Mouse (Mus musculus): Measurements from ENCODE around the gene Sun2. TPM values are rescaled to one million over a fixed set of nuclear protein-coding genes. Genes with fewer than 3 reads are reported as not detected.
A peak's percentile ranks its signal among the peaks of the same experiment; 100 is the strongest.

Sun2 gene
- polyA plus RNA-seq, 1 experiment from 2014 or later: 6.9 TPM

GRCm38 (mm10) chr15:79690426-79691022 lies 51.8 kb downstream of the Sun2 start, which contains the start of gene Gtpbp1:
TSS of gene Gtpbp1 (plus strand) at chr15:79690845.
- Histone ChIP-seq H3K9ac (peak within 1 kb of the TSS; percentile 89), H3K4me2 (peak within 1 kb of the TSS; percentile 98), H3K27ac (replicated peaks) (peak within 1 kb of the TSS; percentile 94), H3K36me3 (no peaks in the 10 kb centered on the region), H3K4me1 (replicated peaks) (peaks cover 55% of the 10 kb centered on the region), H3K9me3 (no peaks in the 10 kb centered on the region), H3K4me3 (peak within 1 kb of the TSS; percentile 88), H3K27me3 (no peaks in the 10 kb centered on the region)
- ATAC-seq (ENCODE audit: low read depth): peak; percentile 97
- under 1% methylated on average over 45 of the region's 45 CpGs for WGBS

- Histone ChIP-seq H3K27ac (replicated peaks) (peak overlapping the region; percentile 77), H3K4me1 (replicated peaks) (peaks cover 61% of the 10 kb centered on the region), H3K9me3 (no peaks in the 10 kb centered on the region), H3K27me3 (no peaks in the 10 kb centered on the region), H3K4me3 (peak overlapping the region; percentile 88), H3K36me3 (no peaks in the 10 kb centered on the region), H3K9ac (peak overlapping the region; percentile 53; the same call in 1 of the 2 replicates), H3K4me2 (peak overlapping the region; percentile 63)
- no peak for ATAC-seq (ENCODE audit: low read depth)
- WGBS: 16% methylated on average over 24 of the region's 24 CpGs
Measured at GRCm38 (mm10) chr15:79689662-79690425, 52.5 kb downstream of the Sun2 start.

- ATAC-seq (ENCODE audit: low read depth): no peak
- H3K4me3 ChIP-seq: peak overlapping the region; percentile 93
- no peaks in the 10 kb centered on the region for H3K9me3 ChIP-seq
- no peaks in the 10 kb centered on the region for H3K36me3 ChIP-seq
- H3K4me1 ChIP-seq (replicated peaks): peaks cover 69% of the 10 kb centered on the region
- no peaks in the 10 kb centered on the region for H3K27me3 ChIP-seq
- WGBS: 5% methylated on average over 8 of the region's 8 CpGs
- H3K4me2 ChIP-seq: peak overlapping the region; percentile 87
- peak overlapping the region; percentile 96 for H3K27ac ChIP-seq (replicated peaks)
- peak overlapping the region; percentile 95 for H3K9ac ChIP-seq
Measured at GRCm38 (mm10) chr15:79688268-79688956, 53.9 kb downstream of the Sun2 start.

DNA sequence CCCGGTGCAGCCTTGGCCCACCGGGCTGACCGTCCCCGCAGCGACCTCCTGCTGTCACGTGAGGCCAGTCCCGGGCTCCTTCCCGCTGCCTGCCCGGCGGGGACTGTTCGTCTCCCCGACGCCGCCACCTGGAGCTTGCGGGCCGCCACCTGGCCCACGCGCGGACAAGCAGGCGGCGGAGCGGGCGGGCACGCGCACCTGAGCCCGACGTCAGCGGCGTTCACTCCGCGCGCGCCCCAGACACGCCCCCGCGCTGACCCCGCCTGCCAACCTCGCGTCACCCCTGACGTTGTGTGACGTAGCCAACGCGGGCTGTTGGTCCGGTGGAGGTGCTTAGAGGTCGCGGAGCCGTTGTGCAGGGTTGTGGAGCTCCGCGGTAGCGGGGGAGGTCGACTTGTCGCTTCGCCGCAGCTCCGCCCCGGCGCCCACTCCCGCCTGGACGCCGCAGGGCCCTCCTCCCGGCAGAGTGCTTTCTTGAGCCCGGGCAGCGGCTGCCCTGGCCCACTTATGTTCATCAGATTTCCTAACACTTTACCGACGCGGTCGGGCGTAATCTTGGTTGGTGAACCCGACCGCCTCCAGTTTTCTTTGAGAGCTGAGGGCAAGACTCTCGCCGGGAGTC lies 54.6 kb downstream of the Sun2 start, which contains the start of gene Josd1:
Gene Josd1 (minus strand): TSS at position 274 of the 622 bp plus-strand sequence.
- no peaks in the 10 kb centered on the region for H3K27me3 ChIP-seq
- peak within 1 kb of the TSS; percentile 87 for H3K4me2 ChIP-seq
- WGBS: under 1% methylated on average over 70 of the region's 72 CpGs
- peak; percentile 47 for ATAC-seq (ENCODE audit: low read depth)
- peak within 1 kb of the TSS; percentile 96 for H3K27ac ChIP-seq (replicated peaks)
- H3K36me3 ChIP-seq: 0 out of 2 replicates have a peak, but pooled peaks cover 3% of the 10 kb centered on the region
- H3K4me1 ChIP-seq (replicated peaks): peaks cover 69% of the 10 kb centered on the region
- peak within 1 kb of the TSS; percentile 95 for H3K9ac ChIP-seq
- H3K9me3 ChIP-seq: no peaks in the 10 kb centered on the region
- H3K4me3 ChIP-seq: peak within 1 kb of the TSS; percentile 93

- no peaks in the 10 kb centered on the region for H3K27me3 ChIP-seq
- no peaks in the 10 kb centered on the region for H3K9me3 ChIP-seq
- H3K36me3 ChIP-seq: 0 out of 2 replicates have a peak, but pooled peaks cover 3% of the 10 kb centered on the region
- WGBS: under 1% methylated on average over 33 of the region's 33 CpGs
- no peak for ATAC-seq (ENCODE audit: low read depth)
- H3K4me2 ChIP-seq: peak overlapping the region; percentile 87
- peak overlapping the region; percentile 96 for H3K27ac ChIP-seq (replicated peaks)
- H3K4me3 ChIP-seq: peak overlapping the region; percentile 93
- H3K9ac ChIP-seq: peak overlapping the region; percentile 95
- H3K4me1 ChIP-seq (replicated peaks): peaks cover 69% of the 10 kb centered on the region
Measured at GRCm38 (mm10) chr15:79687175-79687574, 55.2 kb downstream of the Sun2 start.

- H3K9me3 ChIP-seq: no peaks in the 10 kb centered on the region
- ATAC-seq (ENCODE audit: low read depth): no peak
- peaks cover 64% of the 10 kb centered on the region for H3K4me1 ChIP-seq (replicated peaks)
- H3K36me3 ChIP-seq: 0 out of 2 replicates have a peak, but pooled peaks cover 3% of the 10 kb centered on the region
- H3K27me3 ChIP-seq: no peaks in the 10 kb centered on the region
- peak overlapping the region; percentile 87 for H3K4me2 ChIP-seq
- peak overlapping the region; percentile 93 for H3K4me3 ChIP-seq
- H3K27ac ChIP-seq (replicated peaks): no peak overlapping the region
- 18% methylated on average over 15 of the region's 15 CpGs for WGBS
- H3K9ac ChIP-seq: peak overlapping the region; percentile 95
Measured at GRCm38 (mm10) chr15:79686046-79686869, 56.1 kb downstream of the Sun2 start.

GRCm38 (mm10) chr15:79685141-79685641 lies 57.1 kb downstream of the Sun2 start:
- peak overlapping the region; percentile 93 for H3K4me3 ChIP-seq
- 49% methylated on average over 6 of the region's 6 CpGs for WGBS
- H3K27ac ChIP-seq (replicated peaks): no peak overlapping the region
- H3K27me3 ChIP-seq: no peaks in the 10 kb centered on the region
- no peaks in the 10 kb centered on the region for H3K9me3 ChIP-seq
- H3K4me1 ChIP-seq (replicated peaks): peaks cover 69% of the 10 kb centered on the region
- H3K4me2 ChIP-seq: peak overlapping the region; percentile 87
- H3K9ac ChIP-seq: peak overlapping the region; percentile 95
- no peak for ATAC-seq (ENCODE audit: low read depth)
- 0 out of 2 replicates have a peak, but pooled peaks cover 3% of the 10 kb centered on the region for H3K36me3 ChIP-seq

DNA sequence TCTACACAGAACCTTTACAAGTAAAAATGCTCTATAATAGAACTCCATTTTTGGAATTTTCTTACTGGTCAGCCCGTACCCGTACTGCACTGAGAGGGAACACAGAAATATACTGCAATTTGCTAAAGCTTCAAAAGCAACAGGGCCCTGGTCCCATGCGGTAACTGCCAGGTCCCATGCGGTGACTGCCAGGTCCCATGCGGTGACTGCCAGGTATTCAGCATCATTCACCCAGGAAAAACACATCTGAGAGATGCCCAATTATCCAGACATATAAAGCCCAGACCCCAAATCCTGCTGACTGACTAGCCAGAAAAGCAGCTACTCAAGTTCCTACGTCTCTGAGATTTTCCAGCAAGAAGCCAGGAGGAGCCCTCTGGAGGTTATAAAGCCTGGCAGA lies 57.7 kb downstream of the Sun2 start:
- Histone ChIP-seq H3K9ac (peak overlapping the region; percentile 95), H3K27ac (replicated peaks) (no peak overlapping the region), H3K4me2 (peak overlapping the region; percentile 87), H3K9me3 (no peaks in the 10 kb centered on the region), H3K27me3 (no peaks in the 10 kb centered on the region), H3K4me3 (peak overlapping the region; percentile 93), H3K4me1 (replicated peaks) (peaks cover 64% of the 10 kb centered on the region), H3K36me3 (0 out of 2 replicates have a peak, but pooled peaks cover 4% of the 10 kb centered on the region)
- no peak for ATAC-seq (ENCODE audit: low read depth)
- WGBS: 82% methylated on average over 6 of the region's 6 CpGs

- H3K4me3 ChIP-seq: peak overlapping the region; percentile 93
- peak overlapping the region; percentile 87 for H3K4me2 ChIP-seq
- no peaks in the 10 kb centered on the region for H3K27me3 ChIP-seq
- H3K9me3 ChIP-seq: no peaks in the 10 kb centered on the region
- H3K36me3 ChIP-seq: 0 out of 2 replicates have a peak, but pooled peaks cover 8% of the 10 kb centered on the region
- H3K27ac ChIP-seq (replicated peaks): no peak overlapping the region
- peak overlapping the region; percentile 95 for H3K9ac ChIP-seq
- ATAC-seq (ENCODE audit: low read depth): no peak
- 78% methylated on average over 19 of the region's 19 CpGs for WGBS
- peaks cover 61% of the 10 kb centered on the region for H3K4me1 ChIP-seq (replicated peaks)
Measured at GRCm38 (mm10) chr15:79683707-79684465, 58.5 kb downstream of the Sun2 start.

DNA sequence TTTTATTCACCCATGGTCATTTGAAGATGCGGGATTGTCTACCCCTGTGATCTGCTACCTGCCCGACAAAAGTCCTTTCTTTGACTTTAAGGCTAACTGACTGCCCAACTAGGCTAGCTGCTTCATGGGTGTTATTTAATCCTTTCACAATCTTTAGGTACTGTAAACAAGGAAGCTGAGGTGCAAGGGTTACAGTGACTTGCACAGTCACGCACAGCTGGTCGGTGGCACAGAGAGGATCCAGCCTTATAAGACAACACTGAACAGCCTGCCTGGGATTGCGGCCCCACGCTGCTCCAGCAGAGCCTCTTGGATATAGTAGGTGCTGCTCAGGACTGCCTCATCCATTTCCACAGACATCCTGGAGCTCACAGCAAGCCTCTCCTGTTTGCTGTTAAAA lies 59.2 kb downstream of the Sun2 start:
- Histone ChIP-seq H3K36me3 (0 out of 2 replicates have a peak, but pooled peaks cover 8% of the 10 kb centered on the region), H3K4me1 (replicated peaks) (peaks cover 56% of the 10 kb centered on the region), H3K9ac (peak overlapping the region; percentile 95; the same call in 1 of the 2 replicates), H3K9me3 (no peaks in the 10 kb centered on the region), H3K4me3 (no peak overlapping the region), H3K27me3 (no peaks in the 10 kb centered on the region), H3K4me2 (peak overlapping the region; percentile 87), H3K27ac (replicated peaks) (no peak overlapping the region)
- no peak for ATAC-seq (ENCODE audit: low read depth)
- 88% methylated on average over 6 of the region's 6 CpGs for WGBS
